Mouse (Mus musculus) CH12.LX (cell line): ENCODE measurements at regions not wholly inside any gene's neighbourhood (a gene's known extent, or its start where the extent isn't known, plus 50 kb on each side); places are given as distances from the start of the nearest gene placed in this dataset.
A peak's percentile ranks its signal among the peaks of the same experiment; 100 is the strongest.

Experiments used
- DNase-seq: peaks from one replicate; pipeline ENCODE4 v3.0.0-alpha.2; 2013; ENCODE audit errors: extremely low read depth
- H3K27ac ChIP-seq: 2 replicates; pipeline ENCODE4 v1.5.1; 2012; ENCODE audit warnings: low read depth, mild to moderate bottlenecking, control low read depth, moderate library complexity; ENCODE audit not compliant: insufficient read depth
- H3K27me3 ChIP-seq: replicated peaks from 2 replicates; pipeline ENCODE3; 2012; ENCODE audit warnings: inconsistent platforms
- H3K36me3 ChIP-seq, 2 experiments: replicated peaks in 1 of 2; 2 replicates each; pipeline versions ENCODE3 to v1.6.1; 2012; ENCODE audit warnings: inconsistent platforms in 1 of 2, low read length in 1 of 2, mild to moderate bottlenecking in 1 of 2, mixed read lengths in 1 of 2, moderate library complexity in 1 of 2; ENCODE audit not compliant: control insufficient read depth in 1 of 2, insufficient read depth in 1 of 2
- H3K4me1 ChIP-seq, 2 experiments: 2 replicates each; pipeline ENCODE4 v1.6.1; 2012; ENCODE audit warnings: inconsistent platforms in 1 of 2, moderate library complexity in 1 of 2; ENCODE audit not compliant: insufficient read depth in 2 of 2, control insufficient read depth in 1 of 2
- H3K4me2 ChIP-seq: 2 replicates; pipeline ENCODE4 v1.6.1; 2012; ENCODE audit warnings: low read depth, mild to moderate bottlenecking, control low read depth; ENCODE audit not compliant: poor library complexity, insufficient read depth, severe bottlenecking
- H3K4me3 ChIP-seq, 3 experiments: fragments of 150-350 bp in 1 of 3; sonication (generic) in 1 of 3; replicated peaks in 1 of 3; 2 replicates each; pipeline versions ENCODE3 to v1.5.1; 2011 to 2012; ENCODE audit warnings: low read depth in 2 of 3, low read length in 2 of 3, mild to moderate bottlenecking in 2 of 3, moderate library complexity in 2 of 3, control low read depth in 1 of 3, improper control_type of control experiment in 1 of 3, inconsistent platforms in 1 of 3, mixed read lengths in 1 of 3; ENCODE audit not compliant: poor library complexity in 1 of 3
- H3K79me2 ChIP-seq: replicated peaks from 2 replicates; pipeline ENCODE4 v1.6.1; 2012; ENCODE audit warnings: mild to moderate bottlenecking, moderate library complexity; ENCODE audit not compliant: control insufficient read depth, poor library complexity, insufficient read depth, severe bottlenecking; ENCODE audit errors: extremely low read depth
- H3K9ac ChIP-seq: 2 replicates; pipeline ENCODE4 v1.6.1; 2012; ENCODE audit warnings: low read depth, mild to moderate bottlenecking, control low read depth, moderate library complexity; ENCODE audit not compliant: insufficient read depth
- H3K9me3 ChIP-seq: replicated peaks from 2 replicates; pipeline ENCODE3; 2012; ENCODE audit warnings: low read length, inconsistent platforms, mixed read lengths
- CHD2 ChIP-seq: IDR thresholded peaks from 2 replicates; pipeline ENCODE4 v1.6.1; 2011; ENCODE audit warnings: low read length, improper control_type of control experiment
- ETS1 ChIP-seq: conservative IDR thresholded peaks from 2 replicates; pipeline ENCODE4 v1.6.1; 2012; ENCODE audit warnings: low read depth, mild to moderate bottlenecking, inconsistent platforms, low read length, improper control_type of control experiment, moderate library complexity
- JUN ChIP-seq: IDR thresholded peaks from 2 replicates; pipeline ENCODE4 v1.6.1; 2011; ENCODE audit warnings: low read depth, mild to moderate bottlenecking, low read length, improper control_type of control experiment, moderate library complexity; ENCODE audit not compliant: insufficient read depth
- MEF2A ChIP-seq: IDR thresholded peaks from 2 replicates; pipeline ENCODE4 v1.6.1; 2014; ENCODE audit warnings: low read depth, mild to moderate bottlenecking, inconsistent platforms, low read length, improper control_type of control experiment, borderline replicate concordance
- POLR2A ChIP-seq: IDR thresholded peaks from 2 replicates; pipeline ENCODE4 v1.6.1; 2011; ENCODE audit warnings: low read depth, mild to moderate bottlenecking, improper control_type of control experiment, low read length
- RAD21 ChIP-seq: IDR thresholded peaks from 2 replicates; pipeline ENCODE4 v1.6.1; 2011; ENCODE audit warnings: low read depth, mild to moderate bottlenecking, low read length, improper control_type of control experiment, moderate library complexity
- SIN3A ChIP-seq: IDR thresholded peaks from 2 replicates; pipeline ENCODE4 v1.6.1; 2012; ENCODE audit warnings: low read length, improper control_type of control experiment, inconsistent platforms
- SMC3 ChIP-seq: IDR thresholded peaks from 2 replicates; pipeline ENCODE4 v1.6.1; 2011; ENCODE audit warnings: low read depth, low read length, improper control_type of control experiment
- TCF12 ChIP-seq: IDR thresholded peaks from 2 replicates; pipeline ENCODE4 v1.6.1; 2014; ENCODE audit warnings: low read depth, mild to moderate bottlenecking, inconsistent platforms, low read length, improper control_type of control experiment
- USF1 ChIP-seq: IDR thresholded peaks from 2 replicates; pipeline ENCODE4 v1.6.1; 2014; ENCODE audit warnings: low read depth, mild to moderate bottlenecking, inconsistent platforms, low read length, improper control_type of control experiment
- ZKSCAN1 ChIP-seq: IDR thresholded peaks from 2 replicates; pipeline ENCODE4 v1.6.1; 2012; ENCODE audit warnings: low read depth, inconsistent platforms, low read length, improper control_type of control experiment, borderline replicate concordance
- ZNF384 ChIP-seq: IDR thresholded peaks from 2 replicates; pipeline ENCODE4 v1.6.1; 2012; ENCODE audit warnings: low read depth, low read length, improper control_type of control experiment, inconsistent platforms
- dilution Hi-C: fragments of 300-500 bp; cut with MboI; formaldehyde crosslinking; loops from 2 replicates; pipeline ENCODE4 v1.14.3; 2020; ENCODE audit warnings: low sequenced_read_pairs; ENCODE audit not compliant: extremely low pct_unique_long_range_greater_than_20kb, extremely low pct_ligation_motif_present
- in situ Hi-C: fragments of 300-500 bp; cut with MboI; formaldehyde crosslinking; loops from 3 replicates; pipeline ENCODE4 v1.14.3; 2019; ENCODE audit warnings: low sequenced_read_pairs, low pct_ligation_motif_present, low pct_unique_long_range_greater_than_20kb, mixed read lengths

GRCm38 (mm10) chr11:21428749-21429148, 57.7 kb upstream of the Ugp2 start:
- dilution Hi-C loops: no loop called here
- no peak overlapping the region for H3K4me2 ChIP-seq

GRCm38 (mm10) chr11:21428013-21428317, 57.0 kb upstream of the Ugp2 start:
- no peak overlapping the region for H3K4me3 ChIP-seq
- H3K9ac ChIP-seq: no peak overlapping the region
- H3K27me3 ChIP-seq: no peaks in the 10 kb centered on the region
- H3K36me3 ChIP-seq: no peaks in the 10 kb centered on the region
- no peak overlapping the region for H3K27ac ChIP-seq
- H3K79me2 ChIP-seq: no peaks in the 10 kb centered on the region
- H3K4me1 ChIP-seq: peaks cover 3 to 8% of the 10 kb centered on the region in 2 experiments; a peak in 2 of 4 replicates
- DNase-seq: no peak
- dilution Hi-C loops: no loop called here
- H3K4me2 ChIP-seq: no peak overlapping the region
- no peaks in the 10 kb centered on the region for H3K9me3 ChIP-seq
- in situ Hi-C loops: no loop called here
- TF ChIP-seq USF1 (no peak), ZKSCAN1 (no peak)

More at GRCm38 (mm10) chr11:21428749-21429148, 57.7 kb upstream of the Ugp2 start:
- no peak for DNase-seq
- H3K79me2 ChIP-seq: no peaks in the 10 kb centered on the region
- H3K9me3 ChIP-seq: no peaks in the 10 kb centered on the region
- peaks cover 3 to 8% of the 10 kb centered on the region in 2 experiments; a peak in 2 of 4 replicates for H3K4me1 ChIP-seq
- in situ Hi-C loops: no loop called here
- TF ChIP-seq CHD2 (no peak), ETS1 (no peak), POLR2A (no peak), MEF2A (no peak), TCF12 (no peak), ZKSCAN1 (no peak), JUN (no peak), RAD21 (no peak), SIN3A (no peak)
- no peak overlapping the region for H3K4me3 ChIP-seq
- H3K9ac ChIP-seq: no peak overlapping the region
- no peak overlapping the region for H3K27ac ChIP-seq
- no peaks in the 10 kb centered on the region for H3K36me3 ChIP-seq
- H3K27me3 ChIP-seq: no peaks in the 10 kb centered on the region

GRCm38 (mm10) chr11:21427291-21428012, 56.5 kb upstream of the Ugp2 start:
- Histone ChIP-seq H3K27me3 (no peaks in the 10 kb centered on the region), H3K27ac (no peak overlapping the region), H3K9ac (no peak overlapping the region), H3K4me3 (no peak overlapping the region), H3K4me2 (no peak overlapping the region), H3K4me1 (peaks cover 3 to 8% of the 10 kb centered on the region in 2 experiments; a peak in 2 of 4 replicates), H3K36me3 (no peaks in the 10 kb centered on the region), H3K9me3 (no peaks in the 10 kb centered on the region), H3K79me2 (no peaks in the 10 kb centered on the region)
- DNase-seq: no peak
- in situ Hi-C loops (no loop called here), dilution Hi-C loops (no loop called here)
- peak; percentile 77 for TF ChIP-seq ZNF384
- TF ChIP-seq SMC3: no peak
